Mouse (Mus musculus) intestine, embryonic 14.5 days (tissue): ENCODE results near the gene Tlx2. TPM values are rescaled to one million over a fixed set of nuclear protein-coding genes. Genes with fewer than 3 reads are reported as not detected.

Experiments
- ATAC-seq: fragments of 200-750 bp; cut with Nextera tagmentation; replicated peaks from 2 replicates; pipeline ENCODE4 v1.8.0; 2017; ENCODE audit warnings: low read depth, moderate number of reproducible peaks, moderate TSS enrichment, moderate library complexity; ENCODE audit not compliant: low FRiP score, low TSS enrichment
- DNase-seq: peaks from one replicate; pipeline ENCODE4 v3.0.0-alpha.2; 2018; ENCODE audit warnings: low spot score
- H3K27ac ChIP-seq: fragments of 300-500 bp; sonication (generic); 2 replicates; pipeline ENCODE4 v1.5.1; 2014; ENCODE audit warnings: low read depth, mild to moderate bottlenecking, control low read depth
- H3K27me3 ChIP-seq: fragments of 300-500 bp; sonication (generic); replicated peaks from 2 replicates; pipeline ENCODE4 v1.6.1; 2014; ENCODE audit warnings: low read length, control low read depth; ENCODE audit not compliant: control insufficient read depth, insufficient read depth
- H3K36me3 ChIP-seq: fragments of 300-500 bp; sonication (generic); 2 replicates; pipeline ENCODE4 v1.6.1; 2014; ENCODE audit warnings: low read length, control low read depth; ENCODE audit not compliant: control insufficient read depth, insufficient read depth
- H3K4me1 ChIP-seq: fragments of 300-500 bp; sonication (generic); replicated peaks from 2 replicates; pipeline ENCODE4 v1.6.1; 2014; ENCODE audit warnings: low read length, control low read depth, mixed read lengths; ENCODE audit not compliant: control insufficient read depth, insufficient read depth
- H3K4me2 ChIP-seq: fragments of 300-500 bp; sonication (generic); 2 replicates; pipeline ENCODE4 v1.6.1; 2014; ENCODE audit warnings: low read length
- H3K4me3 ChIP-seq: fragments of 300-500 bp; sonication (generic); 2 replicates; pipeline ENCODE4 v1.5.1; 2014; ENCODE audit warnings: low read depth, low read length, control low read depth, mixed read lengths
- H3K9ac ChIP-seq: fragments of 300-500 bp; sonication (generic); 2 replicates; pipeline ENCODE4 v1.6.1; 2014; ENCODE audit warnings: mild to moderate bottlenecking, low read length
- H3K9me3 ChIP-seq: fragments of 300-500 bp; sonication (generic); 2 replicates; pipeline ENCODE4 v1.6.1; 2016; ENCODE audit warnings: low read length, control low read depth; ENCODE audit not compliant: control insufficient read depth
- WGBS: fragments of 180-500 bp; shearing (Covaris S2); extraction: QIAGEN DNeasy Blood & Tissue Kit; methylation state at CpG from one replicate; pipeline ENCODE4 v1.1.7; 2014; 5-methylcytosine and 5-hydroxymethylcytosine counted together
- polyA plus RNA-seq: library from polyadenylated mRNA; unstranded; fragments of >200 nt; fragmentation: Nextera tagmentation; extraction: Ambion mirVana; gene quantifications from 2 replicates; pipeline ENCODE4 v1.2.1, GENCODE M21; 2014

Gene Tlx2
- polyA plus RNA-seq, 1 experiment from 2014 or later = 36.4 TPM

GRCm38 (mm10) chr6:83068706-83069487 is 1.2 kb downstream of the Tlx2 start:
- no peaks in the 10 kb centered on the region; the same call in none of the 2 replicates for H3K4me1 ChIP-seq
- H3K4me2 ChIP-seq = peak overlapping the region; percentile 36
- under 1% methylated on average over 80 of the region's 81 CpGs for WGBS
- H3K36me3 ChIP-seq = no peaks in the 10 kb centered on the region
- ATAC-seq (no peak), DNase-seq (no peak)
- no peak overlapping the region for H3K27ac ChIP-seq
- H3K27me3 ChIP-seq = peaks cover 98% of the 10 kb centered on the region
- no peaks in the 10 kb centered on the region for H3K9me3 ChIP-seq
- H3K9ac ChIP-seq = no peak overlapping the region; the same call in 1 of the 2 replicates
- H3K4me3 ChIP-seq = peak overlapping the region; percentile 24

- Histone ChIP-seq H3K27ac (no peak overlapping the region), H3K4me3 (peak overlapping the region; percentile 24), H3K9ac (no peak overlapping the region), H3K4me2 (peak overlapping the region; percentile 36; the same call in 1 of the 2 replicates), H3K36me3 (no peaks in the 10 kb centered on the region), H3K4me1 (no peaks in the 10 kb centered on the region; the same call in none of the 2 replicates), H3K9me3 (no peaks in the 10 kb centered on the region), H3K27me3 (peaks cover 99% of the 10 kb centered on the region)
- ATAC-seq (no peak), DNase-seq (no peak)
- WGBS = 7% methylated on average over 8 of the region's 8 CpGs
Measured at GRCm38 (mm10) chr6:83068221-83068620, 1.9 kb downstream of the Tlx2 start.

- H3K4me2 ChIP-seq = no peak overlapping the region
- H3K9me3 ChIP-seq = no peaks in the 10 kb centered on the region
- H3K27me3 ChIP-seq = peaks cover 100% of the 10 kb centered on the region
- no peaks in the 10 kb centered on the region for H3K36me3 ChIP-seq
- no peak overlapping the region for H3K4me3 ChIP-seq
- no peak overlapping the region for H3K27ac ChIP-seq
- DNase-seq (no peak), ATAC-seq (no peak)
- H3K9ac ChIP-seq = no peak overlapping the region
- WGBS = 33% methylated on average over 6 of the region's 6 CpGs
- H3K4me1 ChIP-seq = no peaks in the 10 kb centered on the region; the same call in none of the 2 replicates
Measured at GRCm38 (mm10) chr6:83066441-83066840, 3.7 kb downstream of the Tlx2 start.

- Histone ChIP-seq H3K27me3 (peaks cover 97% of the 10 kb centered on the region), H3K9me3 (no peaks in the 10 kb centered on the region), H3K27ac (no peak overlapping the region), H3K4me3 (no peak overlapping the region), H3K36me3 (no peaks in the 10 kb centered on the region), H3K9ac (no peak overlapping the region), H3K4me2 (no peak overlapping the region), H3K4me1 (no peaks in the 10 kb centered on the region; the same call in 1 of the 2 replicates)
- 39% methylated on average over 8 of the region's 8 CpGs for WGBS
- DNase-seq (no peak), ATAC-seq (no peak)
Measured at GRCm38 (mm10) chr6:83065995-83066394, 4.1 kb downstream of the Tlx2 start.

- Histone ChIP-seq H3K4me1 (peaks cover 10% of the 10 kb centered on the region; the same call in 1 of the 2 replicates), H3K4me2 (peak overlapping the region; percentile 35), H3K27me3 (peaks cover 24% of the 10 kb centered on the region), H3K36me3 (peaks cover 14% of the 10 kb centered on the region), H3K9ac (no peak overlapping the region; the same call in 1 of the 2 replicates), H3K4me3 (no peak overlapping the region; the same call in 1 of the 2 replicates), H3K9me3 (no peaks in the 10 kb centered on the region), H3K27ac (peak overlapping the region; percentile 39; the same call in 1 of the 2 replicates)
- 87% methylated on average over 2 of the region's 2 CpGs for WGBS
- DNase-seq (no peak), ATAC-seq (no peak)
Measured at GRCm38 (mm10) chr6:83058725-83059124, 11.4 kb downstream of the Tlx2 start.

GRCm38 (mm10) chr6:83057790-83058189 is 12.3 kb downstream of the Tlx2 start, which contains the start of gene Dqx1:
Gene Dqx1, plus strand, starts transcription at chr6:83057844.
- Histone ChIP-seq H3K4me1 (peaks cover 16% of the 10 kb centered on the region), H3K27ac (peak within 1 kb of the TSS; percentile 39; the same call in 1 of the 2 replicates), H3K4me2 (peak within 1 kb of the TSS; percentile 35), H3K4me3 (peak within 1 kb of the TSS; percentile 22), H3K9me3 (no peaks in the 10 kb centered on the region), H3K27me3 (peaks cover 15% of the 10 kb centered on the region), H3K36me3 (peaks cover 14% of the 10 kb centered on the region), H3K9ac (peak within 1 kb of the TSS; percentile 17; the same call in 1 of the 2 replicates)
- WGBS = 48% methylated on average over 3 of the region's 3 CpGs
- peak; percentile 47 for ATAC-seq
- peak; percentile 72 for DNase-seq

- H3K4me3 ChIP-seq = peak within 1 kb of the TSS; percentile 99
- H3K36me3 ChIP-seq = peaks cover 32% of the 10 kb centered on the region
- peaks cover 25% of the 10 kb centered on the region for H3K4me1 ChIP-seq
- no peaks in the 10 kb centered on the region for H3K9me3 ChIP-seq
- H3K4me2 ChIP-seq = peak within 1 kb of the TSS; percentile 79
- H3K9ac ChIP-seq = peak within 1 kb of the TSS; percentile 79
- ATAC-seq (no peak; the same call in none of the 2 replicates), DNase-seq (no peak)
- H3K27ac ChIP-seq = peak within 1 kb of the TSS; percentile 70
- H3K27me3 ChIP-seq = no peaks in the 10 kb centered on the region
- WGBS = under 1% methylated on average over 50 of the region's 50 CpGs
Measured at GRCm38 (mm10) chr6:83054871-83055431, 15.1 kb downstream of the Tlx2 start, which contains the start of gene Htra2. Gene Htra2, minus strand, starts transcription at chr6:83055273.

GRCm38 (mm10) chr6:83054074-83054851 is 15.8 kb downstream of the Tlx2 start, which contains the start of gene Aup1:
Gene Aup1, plus strand, starts transcription at chr6:83054521.
- Histone ChIP-seq H3K9ac (peak within 1 kb of the TSS; percentile 79), H3K27ac (peak within 1 kb of the TSS; percentile 70), H3K27me3 (no peaks in the 10 kb centered on the region), H3K4me2 (peak within 1 kb of the TSS; percentile 79), H3K9me3 (no peaks in the 10 kb centered on the region), H3K4me1 (peaks cover 25% of the 10 kb centered on the region), H3K36me3 (peaks cover 32% of the 10 kb centered on the region), H3K4me3 (peak within 1 kb of the TSS; percentile 99)
- under 1% methylated on average over 63 of the region's 64 CpGs for WGBS
- ATAC-seq (peak; percentile 94), DNase-seq (peak; percentile 97)
